Mouse (Mus musculus) liver, adult 2 months (tissue): ENCODE measurements at regions not wholly inside any gene's neighbourhood (a gene's known extent, or its start where the extent isn't known, plus 50 kb on each side); places are given as distances from the start of the nearest gene placed in this dataset.

Experiments
- CTCF ChIP-seq: fragments of 200-500 bp; IDR thresholded peaks from 2 replicates; pipeline ENCODE4 v1.5.1; 2011; ENCODE audit warnings: low read depth, low read length, control low read depth
- POLR2A ChIP-seq: fragments of 200-500 bp; IDR thresholded peaks from 2 replicates; pipeline ENCODE4 v1.6.1; 2011; ENCODE audit warnings: low read length, control low read depth; ENCODE audit not compliant: insufficient read depth; ENCODE audit errors: extremely low read depth

- TF ChIP-seq CTCF (no peak), POLR2A (no peak)
These were observed 116.6 kb downstream of the Cartpt start for GRCm38 (mm10) chr13:99784314-99784713.
